Mouse (Mus musculus) erythroblast, embryonic 14.5 days (primary cell): ENCODE measurements around the gene Abcb11. TPM values are rescaled to one million over a fixed set of nuclear protein-coding genes. Genes with fewer than 3 reads are reported as not detected.
"Not testable (repeated sequence)": the region's sequence is repeated elsewhere in the genome, so short reads cannot be mapped to it uniquely, and the experiment has no call there.

Experiments
- H3K27me3 ChIP-seq: 2 replicates; pipeline ENCODE4 v1.6.1; 2012; ENCODE audit warnings: inconsistent platforms; ENCODE audit not compliant: control insufficient read depth
- H3K36me3 ChIP-seq: 2 replicates; pipeline ENCODE4 v1.6.1; 2012; ENCODE audit warnings: mild to moderate bottlenecking, inconsistent platforms; ENCODE audit not compliant: control insufficient read depth
- H3K4me1 ChIP-seq: 2 replicates; pipeline ENCODE4 v1.6.1; 2012; ENCODE audit warnings: inconsistent platforms; ENCODE audit not compliant: control insufficient read depth
- H3K4me3 ChIP-seq: replicated peaks from 2 replicates; pipeline ENCODE3; 2012; ENCODE audit warnings: moderate library complexity, mild to moderate bottlenecking, inconsistent platforms
- H3K9me3 ChIP-seq: 2 replicates; pipeline ENCODE4 v1.6.1; 2012; ENCODE audit warnings: low read length, inconsistent platforms, mixed read lengths; ENCODE audit not compliant: control insufficient read depth
- GATA1 ChIP-seq: IDR thresholded peaks from 2 replicates; pipeline ENCODE4 v1.6.1; 2012; ENCODE audit warnings: low read length, inconsistent platforms, mixed read lengths
- TAL1 ChIP-seq: IDR thresholded peaks from 3 replicates; pipeline ENCODE4 v1.6.1; 2012; ENCODE audit warnings: low read length, inconsistent platforms, mixed read lengths
- polyA plus RNA-seq: library from polyadenylated mRNA; stranded (reverse); fragments of >175 nt; gene quantifications from 2 replicates; pipeline ENCODE4 v1.2.3, GENCODE M21; 2012

Abcb11 gene
- polyA plus RNA-seq = not detected in 2 replicates

DNA sequence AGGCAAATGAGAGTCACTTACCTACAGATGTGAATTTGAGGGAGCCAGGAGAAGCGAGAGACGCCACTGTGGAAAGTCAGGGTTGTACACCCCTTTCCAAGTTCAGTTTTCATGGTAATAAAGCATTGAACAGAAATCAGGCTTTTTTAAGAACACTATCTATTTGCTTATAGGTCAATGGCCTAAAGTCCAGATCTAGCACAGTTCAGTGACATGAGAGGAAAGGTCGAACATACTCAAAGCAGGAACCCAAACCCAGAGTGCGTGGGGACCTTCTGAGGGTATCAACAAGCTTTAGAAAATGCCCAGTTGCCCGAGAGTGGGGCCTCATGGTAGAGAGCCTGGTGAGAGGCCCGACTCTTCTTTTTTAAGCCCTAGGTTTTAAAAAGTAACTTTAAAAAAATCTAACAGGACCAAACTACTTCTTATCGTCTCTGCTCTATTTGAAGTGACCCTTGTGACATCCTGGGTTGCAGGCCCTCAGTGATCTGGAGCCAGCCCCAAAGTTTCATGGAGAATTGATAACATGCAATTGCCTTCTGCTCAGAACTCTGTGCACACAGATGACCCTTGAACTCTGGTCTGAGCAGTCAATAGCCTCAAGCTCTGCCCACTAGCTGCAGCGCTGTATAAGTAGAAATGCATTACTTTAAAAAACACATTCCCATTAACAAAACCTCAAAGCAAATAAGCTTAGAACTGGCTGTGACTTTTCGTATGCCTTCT lies at the start of gene Abcb11:
Abcb11 (minus strand) TSS at position 121 of the 726 bp plus-strand sequence.
- Histone ChIP-seq H3K4me1 (no peaks in the 10 kb centered on the region), H3K4me3 (no peak within 1 kb of the TSS), H3K27me3 (no peaks in the 10 kb centered on the region), H3K9me3 (no peaks in the 10 kb centered on the region), H3K36me3 (no peaks in the 10 kb centered on the region)
- no peak for TF ChIP-seq GATA1
- no peak for TF ChIP-seq TAL1

GRCm38 (mm10) chr2:69386118-69386871 lies 43.9 kb upstream of the Abcb11 start:
- H3K4me3 ChIP-seq = no peak overlapping the region
- TF ChIP-seq GATA1 (no peak), TAL1 (no peak)
- no peaks in the 10 kb centered on the region for H3K36me3 ChIP-seq
- no peaks in the 10 kb centered on the region for H3K27me3 ChIP-seq
- no peaks in the 10 kb centered on the region for H3K4me1 ChIP-seq
- H3K9me3 ChIP-seq = no peaks in the 10 kb centered on the region

- no peak for TF ChIP-seq GATA1
- no peak for TF ChIP-seq TAL1
- no peaks in the 10 kb centered on the region for H3K36me3 ChIP-seq
These were observed 40.4 kb upstream of the Abcb11 start for GRCm38 (mm10) chr2:69382838-69383237.

GRCm38 (mm10) chr2:69381740-69382139 lies 39.3 kb upstream of the Abcb11 start:
- H3K36me3 ChIP-seq = no peaks in the 10 kb centered on the region
- no peaks in the 10 kb centered on the region for H3K27me3 ChIP-seq
- H3K4me3 ChIP-seq = no peak overlapping the region
- no peaks in the 10 kb centered on the region for H3K9me3 ChIP-seq
- TF ChIP-seq TAL1 (no peak), GATA1 (no peak)
- no peaks in the 10 kb centered on the region for H3K4me1 ChIP-seq

More at GRCm38 (mm10) chr2:69382838-69383237, 40.4 kb upstream of the Abcb11 start:
- Histone ChIP-seq H3K4me3 (no peak overlapping the region), H3K27me3 (no peaks in the 10 kb centered on the region), H3K9me3 (no peaks in the 10 kb centered on the region), H3K4me1 (no peaks in the 10 kb centered on the region)

DNA sequence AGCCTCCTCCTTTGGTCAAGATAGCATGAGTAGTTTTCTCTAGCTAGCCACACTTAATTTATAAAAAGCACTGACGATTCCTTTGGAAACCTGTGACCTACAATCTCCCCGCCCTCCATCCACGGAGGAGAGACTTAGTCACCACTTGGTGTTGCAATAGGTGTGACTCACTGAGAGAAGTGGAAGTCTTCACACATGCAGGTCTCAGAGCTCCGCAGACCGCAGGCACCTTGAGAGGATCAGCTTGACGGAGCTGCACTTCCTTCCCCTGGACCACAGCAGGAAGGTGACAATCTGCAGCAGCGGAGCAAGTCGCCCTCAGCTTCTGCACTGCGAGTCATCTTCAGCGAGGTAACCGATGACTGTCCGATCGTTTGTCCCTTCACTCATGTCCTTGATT lies 37.9 kb upstream of the Abcb11 start, which contains the start of gene Dhrs9:
Dhrs9 (plus strand) TSS at position 165 of the 400 bp plus-strand sequence.
- H3K27me3 ChIP-seq = no peaks in the 10 kb centered on the region
- TF ChIP-seq TAL1 = no peak
- TF ChIP-seq GATA1 = no peak
- no peak within 1 kb of the TSS for H3K4me3 ChIP-seq

GRCm38 (mm10) chr2:69379801-69380200 lies 37.4 kb upstream of the Abcb11 start:
- no peak overlapping the region for H3K4me3 ChIP-seq
- H3K27me3 ChIP-seq = no peaks in the 10 kb centered on the region
- H3K9me3 ChIP-seq = no peaks in the 10 kb centered on the region
- TF ChIP-seq TAL1 = no peak
- no peak for TF ChIP-seq GATA1
- H3K36me3 ChIP-seq = no peaks in the 10 kb centered on the region
- H3K4me1 ChIP-seq = no peaks in the 10 kb centered on the region

More for the DNA sequence above, 37.9 kb upstream of the Abcb11 start, which contains the start of gene Dhrs9:
- Histone ChIP-seq H3K4me1 (no peaks in the 10 kb centered on the region), H3K36me3 (no peaks in the 10 kb centered on the region), H3K9me3 (no peaks in the 10 kb centered on the region)

DNA sequence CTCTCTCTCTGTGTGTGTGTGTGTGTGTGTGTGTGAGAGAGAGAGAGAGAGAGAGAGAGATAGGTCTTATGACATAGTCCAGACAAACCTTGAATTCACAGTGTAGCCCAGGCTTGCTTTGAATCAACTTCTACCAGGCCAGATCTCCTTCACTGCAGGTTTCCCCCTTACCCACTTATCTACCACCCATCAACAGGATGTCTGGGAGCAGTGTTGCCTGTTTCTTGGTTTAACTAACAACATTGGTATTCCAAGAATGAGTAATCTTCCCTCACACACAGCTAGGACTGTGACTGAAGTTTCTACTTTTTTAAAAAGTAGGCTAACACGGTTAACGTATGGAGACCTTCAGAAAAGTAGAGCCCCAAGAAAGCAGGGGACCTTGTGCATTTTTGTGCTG lies 34.4 kb upstream of the Abcb11 start:
- Histone ChIP-seq H3K9me3 (no peaks in the 10 kb centered on the region), H3K4me3 (no peak overlapping the region), H3K27me3 (no peaks in the 10 kb centered on the region), H3K4me1 (no peaks in the 10 kb centered on the region), H3K36me3 (no peaks in the 10 kb centered on the region)
- TF ChIP-seq TAL1 (no peak), GATA1 (no peak)

DNA sequence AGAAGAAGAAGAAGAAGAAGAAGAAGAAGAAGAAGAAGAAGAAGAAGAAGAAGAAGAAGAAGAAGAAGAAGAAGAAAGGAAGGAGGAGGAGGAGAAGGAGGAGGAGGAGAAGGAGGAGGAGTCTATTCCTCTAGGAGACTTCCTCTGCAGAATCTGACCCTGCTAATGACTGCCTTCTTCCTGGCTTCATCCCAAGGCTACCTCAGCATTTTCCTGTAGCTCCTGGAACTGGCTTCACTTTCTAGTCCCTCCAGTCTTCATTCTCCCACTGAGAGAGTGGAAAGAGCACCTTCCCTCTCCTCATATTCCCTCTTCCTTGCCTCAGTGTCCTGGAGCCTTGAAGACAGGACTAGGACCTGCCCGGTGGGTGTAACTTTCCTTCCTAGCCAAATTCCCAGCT lies 22.9 kb upstream of the Abcb11 start:
- Histone ChIP-seq H3K9me3 (no peaks in the 10 kb centered on the region), H3K27me3 (no peaks in the 10 kb centered on the region), H3K36me3 (no peaks in the 10 kb centered on the region), H3K4me1 (no peaks in the 10 kb centered on the region), H3K4me3 (no peak overlapping the region)
- TF ChIP-seq TAL1 = no peak
- no peak for TF ChIP-seq GATA1

- H3K27me3 ChIP-seq = no peaks in the 10 kb centered on the region
- TF ChIP-seq GATA1 = no peak
- TF ChIP-seq TAL1 = no peak
These were observed 22.4 kb upstream of the Abcb11 start for GRCm38 (mm10) chr2:69364831-69365230.

GRCm38 (mm10) chr2:69355402-69355801 lies 13.0 kb upstream of the Abcb11 start:
- H3K4me1 ChIP-seq, H3K9me3 ChIP-seq, H3K36me3 ChIP-seq, H3K27me3 ChIP-seq, H3K4me3 ChIP-seq: not testable (repeated sequence)

More at GRCm38 (mm10) chr2:69364831-69365230, 22.4 kb upstream of the Abcb11 start:
- H3K4me1 ChIP-seq = no peaks in the 10 kb centered on the region
- H3K4me3 ChIP-seq = no peak overlapping the region
- H3K36me3 ChIP-seq = no peaks in the 10 kb centered on the region
- H3K9me3 ChIP-seq = no peaks in the 10 kb centered on the region
